Mouse (Mus musculus) spleen, adult 12 weeks (tissue): ENCODE data around the gene Ntn3.

Experiments used
- DNase-seq: peaks from one replicate; pipeline ENCODE4 v3.0.0; 2022; ENCODE audit warnings: low spot score

Ntn3 gene

DNA sequence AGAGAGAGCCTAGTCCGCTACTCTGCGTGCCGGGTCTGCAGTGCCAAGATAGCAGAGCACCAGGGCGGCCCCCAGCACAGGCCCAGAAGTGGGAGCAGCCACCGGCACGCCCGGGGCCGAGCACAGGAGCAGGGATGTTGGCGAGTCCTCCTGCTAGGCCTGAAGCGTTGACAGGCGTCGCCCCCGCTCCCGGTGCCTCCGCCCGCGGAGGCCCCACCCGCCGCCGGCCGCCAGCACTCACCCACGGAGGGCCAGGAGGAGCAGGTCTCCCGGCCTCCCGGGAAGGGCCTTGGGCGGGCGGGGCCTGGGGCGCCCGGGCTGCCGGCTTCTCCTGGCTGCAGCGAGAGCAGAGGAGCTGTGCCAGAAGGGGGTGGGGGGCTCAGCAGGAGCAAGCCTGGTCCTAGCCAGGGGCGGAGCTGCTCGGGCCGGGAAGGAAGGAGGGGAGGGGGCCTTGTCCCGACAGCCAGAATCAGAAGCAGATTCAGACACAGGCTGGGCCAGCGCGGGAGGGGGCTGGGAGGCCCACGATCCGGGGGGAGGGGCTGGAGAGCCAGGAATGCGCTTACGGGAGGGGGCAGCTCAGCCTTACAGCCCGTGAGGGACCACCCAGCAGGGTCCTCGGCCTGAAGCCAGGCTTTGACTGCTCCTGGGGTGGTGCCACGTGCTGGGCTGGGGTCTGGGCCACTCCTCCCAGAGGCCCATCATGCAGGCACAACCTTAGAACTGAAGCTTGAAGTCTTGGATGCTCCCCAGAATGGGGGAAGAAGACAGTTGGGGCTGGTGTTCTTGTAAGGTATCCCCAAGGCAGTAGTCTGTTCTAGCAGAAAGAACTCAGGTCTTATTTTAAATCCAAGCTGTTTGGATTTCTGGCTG is at the start of gene Ntn3:
Gene Ntn3, minus strand, starts transcription at position 489 of the 873 bp plus-strand sequence.
- DNase-seq: peak; percentile 71

DNA sequence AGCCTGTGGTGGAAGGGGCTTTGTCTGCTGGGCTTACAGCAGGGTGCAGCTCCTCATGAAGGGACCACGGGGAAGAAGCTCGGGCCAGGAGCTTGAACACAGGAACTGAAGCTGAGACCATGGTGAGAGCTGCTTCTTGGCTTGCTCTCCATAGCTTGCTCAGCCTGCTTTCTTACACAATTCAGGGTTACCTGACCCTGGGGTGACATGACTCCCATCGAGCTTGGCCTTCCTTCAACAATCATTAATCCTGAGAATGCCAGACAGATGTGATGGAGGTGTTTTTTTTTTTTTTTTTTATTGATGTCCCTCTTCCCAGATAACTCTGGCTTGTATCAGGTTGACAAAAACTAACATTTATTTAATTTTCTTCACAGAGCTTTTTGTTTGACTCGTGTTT is 49.6 kb upstream of the Ntn3 start:
- no peak for DNase-seq

DNA sequence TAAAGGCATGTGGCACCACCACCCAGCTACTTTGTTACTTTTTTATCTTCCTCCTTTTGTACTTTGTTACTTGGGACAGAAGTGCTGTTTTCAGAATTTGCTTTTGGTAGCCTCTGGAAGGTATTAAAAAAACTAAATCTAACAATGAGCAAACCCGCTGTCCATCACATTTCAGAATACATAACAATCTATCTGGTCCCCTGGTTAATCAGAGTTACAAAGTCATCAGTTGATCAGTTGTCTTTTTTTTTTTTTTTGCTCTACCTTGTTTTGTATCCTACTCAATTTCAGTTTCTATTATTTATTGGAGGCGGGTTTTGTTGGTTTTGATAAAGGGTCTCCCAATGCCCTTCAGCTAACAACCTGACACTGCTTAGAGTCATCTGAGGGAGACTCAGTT is 43.0 kb upstream of the Ntn3 start:
- DNase-seq: no peak

DNA sequence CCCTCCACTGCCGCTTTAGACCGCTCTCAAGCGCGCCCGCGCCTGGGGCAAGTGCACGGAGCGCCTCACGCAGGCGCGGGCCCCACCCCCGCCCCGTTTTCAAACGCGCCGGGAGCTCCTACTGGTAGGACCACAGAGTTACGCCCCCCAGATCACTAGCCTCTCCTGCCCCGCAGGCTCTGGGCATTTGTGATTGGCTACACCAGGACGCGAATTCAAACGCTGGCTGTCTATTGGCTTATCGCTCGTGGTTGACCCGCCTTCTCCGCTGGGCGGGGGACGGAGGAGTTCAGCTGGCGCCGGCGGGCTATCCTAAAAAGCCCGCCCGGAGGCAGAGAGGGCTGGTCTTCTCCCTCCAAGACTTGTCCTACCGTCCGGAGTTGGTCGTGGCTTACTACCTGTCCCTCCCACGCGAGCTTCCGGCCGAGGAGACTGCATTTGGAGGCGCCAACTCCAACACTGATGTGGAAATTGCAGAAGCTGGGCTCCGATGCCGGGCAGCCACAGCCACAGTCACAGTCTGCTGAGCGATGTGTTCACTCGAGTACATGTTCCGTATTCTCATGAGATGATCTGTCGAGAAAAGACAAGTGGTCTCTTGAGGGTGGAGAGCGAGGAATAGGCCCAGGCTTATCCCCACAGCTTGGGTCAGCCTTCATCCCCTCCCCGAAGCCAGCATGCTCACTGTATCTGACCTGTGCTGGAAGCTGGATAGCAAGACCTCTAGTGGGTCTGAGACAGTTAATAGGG is 42.2 kb upstream of the Ntn3 start, which contains the start of gene Ccnf:
Gene Ccnf, minus strand, starts transcription at position 165 of the 750 bp plus-strand sequence.
- peak; percentile 94 for DNase-seq

DNA sequence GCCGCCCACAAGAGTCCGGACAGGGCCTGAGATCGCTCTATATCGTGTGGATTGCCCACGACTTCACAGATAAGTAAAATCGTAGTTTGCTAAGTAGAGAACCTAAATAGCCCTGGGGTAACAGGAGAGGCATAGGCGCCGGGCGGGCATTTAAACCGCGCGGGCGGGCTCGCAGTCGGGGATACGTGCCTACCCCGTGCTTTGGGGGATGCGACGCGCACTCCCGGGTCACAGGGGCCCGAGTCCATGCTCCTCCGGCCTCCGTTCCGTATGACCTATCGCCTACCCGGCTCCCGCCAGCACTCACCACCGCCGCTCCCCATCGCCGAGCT is 41.6 kb upstream of the Ntn3 start:
- no peak for DNase-seq

DNA sequence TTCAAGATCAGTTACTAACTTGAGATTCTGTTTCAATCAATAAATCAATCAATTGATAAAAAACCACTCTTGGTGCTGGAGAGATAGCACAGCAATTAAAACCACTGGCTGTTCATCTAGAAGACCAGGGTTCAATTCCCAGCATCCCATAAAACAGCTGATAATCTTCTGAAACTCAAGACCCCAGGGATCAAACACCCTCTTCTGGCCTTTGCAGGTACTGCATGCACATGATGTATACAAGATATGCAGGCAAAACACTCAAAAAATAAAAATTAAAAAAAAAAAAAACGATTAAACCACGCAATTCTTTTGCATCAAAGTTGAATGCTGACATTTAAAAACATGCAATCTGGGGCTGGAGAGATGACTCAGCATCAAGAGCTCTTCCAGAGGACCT is 39.3 kb upstream of the Ntn3 start:
- DNase-seq: no peak

DNA sequence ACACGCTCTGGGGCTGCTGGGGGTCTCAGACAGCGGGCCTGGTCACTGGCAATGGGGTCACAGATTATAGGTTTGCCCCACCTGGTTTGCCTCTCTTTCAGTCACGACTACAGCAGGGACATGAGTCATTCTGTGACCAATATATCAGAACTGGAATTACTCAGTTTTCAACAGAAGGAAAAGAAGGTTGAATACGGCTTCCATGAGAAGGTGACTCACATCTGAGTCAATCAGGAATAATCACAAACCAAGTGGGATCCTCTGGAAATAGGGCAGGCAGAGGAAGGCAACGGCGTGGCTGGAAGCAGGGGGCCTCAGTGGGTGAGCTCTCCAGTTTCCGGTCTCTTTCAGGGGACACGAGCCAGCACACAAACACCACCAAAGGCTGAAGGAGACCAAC is 34.7 kb upstream of the Ntn3 start:
- no peak for DNase-seq

DNA sequence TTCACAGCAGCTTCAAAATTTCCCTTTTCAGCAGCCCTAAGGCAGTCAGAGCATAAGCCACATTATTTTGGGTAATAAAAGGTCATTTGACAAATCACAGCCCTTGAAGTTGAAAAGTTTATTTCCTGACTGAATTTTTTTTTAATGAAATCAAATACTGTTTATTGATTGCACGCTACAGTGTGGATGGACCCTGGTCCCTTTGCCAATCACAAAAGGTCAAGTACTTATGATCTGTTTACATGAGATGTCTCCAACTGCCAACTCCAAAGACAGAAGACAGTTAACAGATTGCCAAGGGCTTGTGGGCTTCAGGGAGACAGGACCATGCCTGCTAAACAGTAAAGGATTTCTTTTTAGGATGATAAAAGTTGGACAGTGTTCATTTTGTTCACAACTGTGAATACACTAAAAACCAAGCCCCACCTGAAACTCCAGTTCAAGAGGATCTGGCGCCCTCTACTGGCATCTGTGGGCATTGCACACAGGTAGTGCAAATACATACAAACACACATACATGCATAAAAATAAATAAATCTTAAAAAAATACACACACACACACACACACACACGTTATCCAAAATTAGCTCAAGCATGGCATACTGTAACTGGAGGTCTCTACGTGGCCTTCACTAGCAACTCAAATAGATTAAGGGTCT is 34.1 kb upstream of the Ntn3 start:
- DNase-seq: no peak

DNA sequence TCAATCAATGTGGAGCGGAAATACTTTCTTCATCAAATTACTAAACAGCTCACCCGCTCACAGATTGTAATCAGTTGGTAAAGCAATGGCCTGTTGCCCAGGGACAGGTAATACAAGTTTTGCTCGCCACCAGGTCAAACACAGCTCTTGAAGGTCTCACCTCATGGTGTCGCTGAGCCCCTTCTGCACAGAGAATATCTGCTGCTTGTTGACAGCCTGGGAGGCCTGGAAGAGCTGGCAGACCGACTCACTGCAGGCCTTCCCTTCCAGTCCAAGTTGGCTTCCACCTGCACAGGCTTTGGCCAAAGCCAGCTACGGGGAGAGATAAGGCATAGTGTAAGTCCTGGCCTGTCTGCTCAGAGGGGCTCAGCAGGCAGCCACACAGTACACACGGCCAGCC is 27.6 kb upstream of the Ntn3 start:
- DNase-seq: no peak

DNA sequence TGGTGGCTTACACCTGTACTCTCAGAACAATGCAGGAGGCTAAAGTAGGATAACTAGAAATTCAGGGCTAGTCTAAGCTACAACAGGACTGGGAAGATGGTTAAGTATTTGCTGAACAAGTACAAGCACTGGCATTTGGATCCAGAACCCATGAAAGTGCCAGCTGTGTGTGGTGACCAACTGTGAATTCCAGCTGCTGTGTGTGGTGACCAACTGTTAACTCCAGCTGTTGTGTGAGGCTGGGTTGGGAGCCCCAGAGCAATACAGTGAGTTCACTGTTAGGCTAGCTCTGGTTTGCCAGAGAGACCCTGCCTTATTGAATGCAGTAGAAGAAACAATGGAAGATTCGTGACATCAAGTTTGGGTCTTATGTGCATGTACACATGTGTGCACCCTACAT is 27.1 kb upstream of the Ntn3 start:
- no peak for DNase-seq

DNA sequence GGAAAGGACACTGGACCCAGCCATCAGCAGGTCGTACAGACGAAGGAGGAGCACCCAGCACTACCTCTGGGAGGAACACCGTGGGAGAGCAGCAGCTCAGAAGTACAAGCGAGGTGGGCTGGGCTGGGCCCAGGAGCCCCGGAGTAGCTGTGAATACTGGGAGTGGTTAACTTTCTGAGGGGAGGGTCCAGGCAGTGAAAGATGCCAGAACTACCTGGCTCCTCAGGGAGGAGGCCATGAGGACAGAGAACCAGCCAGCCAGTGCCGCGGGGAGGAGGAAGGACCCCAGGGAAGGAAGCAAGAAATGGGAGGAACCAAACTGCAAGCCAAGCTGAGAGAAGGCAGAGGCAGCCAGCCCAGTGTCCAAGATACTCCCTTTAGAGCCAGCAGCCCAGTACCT is 18.6 kb upstream of the Ntn3 start:
- DNase-seq: no peak

DNA sequence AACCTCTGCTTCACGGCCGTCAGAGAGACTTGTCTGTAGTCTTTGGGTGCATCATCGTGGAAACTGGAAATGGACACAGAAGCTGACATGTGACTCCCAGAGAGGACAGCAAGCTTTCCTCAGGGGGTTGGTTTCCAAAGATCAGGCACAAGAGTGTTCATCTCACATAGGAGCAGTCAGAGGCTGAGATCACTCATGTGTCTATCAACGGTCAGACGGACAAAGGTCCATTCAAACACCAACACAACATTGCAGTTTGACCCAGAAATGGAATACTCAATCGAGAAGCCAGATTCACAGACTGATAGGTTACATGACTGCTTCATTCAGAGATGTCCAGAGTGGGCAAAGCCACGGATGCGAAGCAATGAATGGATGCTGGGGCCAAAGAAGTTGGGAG is 17.4 kb upstream of the Ntn3 start:
- DNase-seq: no peak

DNA sequence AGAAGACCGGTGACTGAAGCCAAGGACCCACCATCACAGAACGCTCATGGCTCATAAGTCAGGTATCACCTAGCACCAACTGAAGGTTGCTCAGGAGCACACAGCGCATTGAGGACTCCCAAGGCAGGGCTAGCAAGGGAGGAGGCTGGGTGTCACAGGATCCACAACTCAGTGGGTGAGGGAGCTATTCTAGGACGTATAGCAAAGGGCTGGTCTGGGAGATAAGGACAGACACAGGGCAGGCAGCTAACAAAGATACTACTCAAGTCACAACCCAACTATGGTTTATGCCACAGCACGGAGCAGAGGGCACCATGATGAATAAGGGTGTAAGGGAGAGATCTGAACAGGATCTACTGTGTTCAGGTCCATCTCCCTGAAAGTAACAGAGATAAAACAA is 16.5 kb upstream of the Ntn3 start:
- DNase-seq: no peak

DNA sequence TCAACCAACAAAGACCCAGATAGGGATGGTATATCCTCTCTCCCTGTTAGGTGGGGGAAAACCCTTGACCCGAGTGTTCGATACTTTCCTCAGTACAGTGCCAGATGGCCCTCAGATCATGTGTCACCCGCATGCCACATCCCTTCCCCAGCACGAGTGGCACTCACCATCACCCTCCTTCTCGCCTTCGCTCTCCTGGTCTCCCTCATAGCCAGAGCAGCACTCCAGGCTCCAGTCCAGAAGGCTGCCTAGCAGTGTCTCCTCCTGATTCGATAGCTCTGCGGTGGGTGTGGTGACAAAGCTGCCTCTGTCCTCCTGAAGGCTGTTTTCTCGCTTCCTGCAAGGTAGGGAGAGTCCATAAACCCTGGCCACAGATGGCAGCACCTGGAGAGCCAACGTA is 15.4 kb upstream of the Ntn3 start:
- DNase-seq: no peak

DNA sequence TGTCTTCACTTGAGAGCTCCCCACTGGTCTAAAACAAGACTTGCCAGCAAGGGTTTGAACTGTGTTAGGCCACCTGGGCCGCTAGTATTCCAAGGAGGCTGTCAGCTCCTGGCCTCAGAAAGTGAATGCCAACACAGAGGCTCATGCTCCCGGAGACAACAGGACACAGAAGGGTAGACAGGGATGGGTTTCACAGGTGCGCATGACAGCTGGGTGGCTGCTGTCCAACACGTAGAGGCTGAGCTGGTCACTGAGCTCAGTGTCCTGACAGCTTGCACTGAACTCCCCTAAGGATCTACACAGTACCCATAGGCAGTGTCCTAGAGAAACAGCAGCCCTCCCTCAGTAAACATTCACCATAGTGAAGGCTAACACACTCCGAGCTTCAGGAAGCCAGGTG is 14.2 kb upstream of the Ntn3 start:
- DNase-seq: no peak

DNA sequence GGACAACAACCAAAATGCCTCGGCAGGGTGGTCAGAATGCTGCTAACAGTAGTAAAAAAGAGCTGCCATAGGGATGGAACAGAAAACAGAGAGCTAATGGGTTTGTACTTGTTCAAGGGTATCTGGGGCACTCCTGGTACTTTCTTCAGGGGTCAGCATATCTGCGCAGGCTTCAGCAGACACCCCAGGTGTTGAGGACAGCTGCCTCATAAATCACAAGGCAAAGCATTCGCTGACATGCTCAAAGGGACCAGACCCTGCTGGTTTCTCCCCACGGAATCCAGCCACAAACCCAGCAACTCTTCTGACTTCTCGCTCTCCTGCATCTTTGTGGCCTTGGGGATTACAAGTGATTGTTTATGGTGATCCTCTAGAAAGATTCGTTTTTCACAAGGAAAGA is 13.3 kb upstream of the Ntn3 start:
- no peak for DNase-seq

DNA sequence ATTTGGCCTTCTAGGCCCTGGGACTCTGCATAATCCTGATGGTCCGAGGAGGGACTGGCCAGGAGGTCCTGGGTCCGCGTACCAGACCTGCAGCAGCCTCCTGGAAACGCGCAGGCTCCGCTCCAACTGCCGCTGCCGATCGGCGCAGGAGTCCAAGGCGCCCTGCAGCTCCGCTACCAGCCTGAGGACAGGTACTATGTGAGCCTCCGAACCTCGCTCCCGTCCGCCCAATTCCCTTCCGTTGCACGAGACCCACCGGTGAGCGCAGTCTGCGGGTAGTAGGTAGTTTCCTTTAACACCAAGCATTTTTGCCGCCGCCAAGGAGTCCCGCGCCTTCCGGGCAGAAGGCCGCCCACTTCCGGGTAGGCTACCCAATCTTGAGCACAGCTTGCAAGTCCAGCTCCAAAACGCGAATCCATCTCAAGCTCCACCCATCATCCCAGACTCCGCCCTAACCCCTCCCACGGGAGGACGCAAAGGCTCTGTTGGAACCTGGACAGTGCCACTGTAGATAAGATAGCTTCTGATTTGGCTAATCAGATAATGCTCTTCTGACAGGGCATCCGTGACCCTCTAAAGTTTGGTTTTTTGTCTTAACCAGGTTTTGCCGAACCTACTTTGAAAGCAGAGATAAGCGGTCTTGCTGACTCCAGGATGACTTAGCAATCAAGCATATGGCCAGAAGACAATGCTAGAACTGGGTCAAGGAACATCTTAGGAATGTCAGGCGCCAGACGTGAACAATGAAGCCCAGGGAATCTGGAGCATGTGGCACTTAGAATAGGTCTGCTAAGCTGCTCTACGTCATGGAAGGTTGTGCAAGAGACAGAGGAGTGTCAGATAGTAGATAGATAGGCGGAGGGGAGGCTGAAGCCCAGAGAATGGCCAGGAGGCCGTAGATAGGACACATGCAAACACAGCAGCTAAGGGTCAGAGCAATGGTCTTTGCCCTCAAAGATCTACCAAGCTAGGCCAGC is 11.4 kb upstream of the Ntn3 start, which contains the start of gene Tedc2:
Gene Tedc2, minus strand, starts transcription at position 417 of the 977 bp plus-strand sequence.
- peak; percentile 80 for DNase-seq

DNA sequence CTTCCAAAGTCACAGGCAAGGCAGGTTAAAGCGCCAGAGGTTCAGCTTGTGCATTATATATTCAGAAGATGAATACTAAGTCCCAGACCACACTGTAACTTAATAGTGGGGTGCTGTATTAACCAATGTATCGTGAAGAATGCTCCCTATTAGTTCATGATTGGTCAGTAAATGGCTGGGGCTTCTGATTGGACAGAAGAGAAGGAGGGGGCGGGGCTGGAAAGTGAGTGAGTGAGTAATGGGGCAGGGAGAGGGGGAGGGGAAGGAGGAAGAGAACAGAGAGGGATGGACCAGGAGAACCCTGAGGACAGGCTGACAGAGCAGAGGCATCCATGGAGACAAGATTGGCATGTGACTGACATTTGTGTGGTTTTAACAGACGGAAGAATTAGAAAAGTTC is 7.5 kb upstream of the Ntn3 start:
- DNase-seq: no peak

DNA sequence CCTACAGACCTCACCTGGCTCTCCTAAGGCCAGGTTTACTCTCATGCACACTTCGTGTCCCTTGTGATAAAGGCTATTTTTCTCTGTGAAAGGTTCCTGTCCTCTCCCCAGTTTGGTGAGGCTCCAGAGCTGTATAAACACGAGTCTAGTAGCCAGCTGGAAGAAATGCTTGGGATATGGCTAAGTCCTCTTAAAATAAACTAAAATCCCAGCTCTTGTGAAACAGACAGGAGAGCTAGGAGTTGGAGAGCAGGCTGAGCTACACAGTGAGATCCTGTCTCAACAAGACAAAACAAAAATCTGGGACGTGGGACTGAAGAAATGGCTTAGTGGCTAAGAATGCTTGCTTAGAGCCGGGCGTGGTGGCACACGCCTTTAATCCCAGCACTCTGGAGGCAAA is 3.9 kb upstream of the Ntn3 start:
- DNase-seq: no peak

DNA sequence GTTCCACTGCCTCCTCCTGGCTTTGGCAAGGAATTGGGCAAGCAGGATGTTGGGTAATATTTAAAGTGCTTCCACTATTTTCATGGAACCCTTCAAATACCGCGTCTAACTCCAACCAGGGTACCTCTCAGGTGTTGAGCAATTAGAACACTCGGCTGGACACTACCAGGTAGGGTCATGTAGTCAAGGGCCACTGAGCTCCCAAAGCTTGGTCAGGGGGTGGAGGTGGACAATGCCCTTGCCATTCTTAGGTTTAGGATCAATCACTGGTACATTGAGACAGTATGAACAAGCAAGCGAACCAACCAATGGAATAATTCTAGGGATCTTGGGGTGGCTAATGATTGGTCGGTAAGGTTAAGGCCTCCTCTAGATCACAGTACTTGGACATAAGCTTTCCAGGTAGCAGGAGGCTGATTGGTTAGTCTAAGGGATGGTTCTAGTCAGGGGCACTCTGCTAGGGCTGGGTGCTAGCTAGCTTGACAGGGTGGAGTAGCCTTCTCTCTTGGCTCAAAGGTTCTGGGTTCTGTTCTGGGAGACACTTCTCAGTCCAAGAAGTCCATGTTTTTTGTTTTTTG is 3.2 kb upstream of the Ntn3 start:
- DNase-seq: no peak
